Mouse (Mus musculus) lung, embryonic 14.5 days (tissue): ENCODE results near the gene Myrfl. TPM values are rescaled to one million over a fixed set of nuclear protein-coding genes. Genes with fewer than 3 reads are reported as not detected.
A peak's percentile ranks its signal among the peaks of the same experiment; 100 is the strongest.

Experiments
- ATAC-seq: fragments of 200-750 bp; cut with Nextera tagmentation; 2 replicates; pipeline ENCODE4 v1.8.0; 2017; ENCODE audit warnings: mild to moderate bottlenecking, moderate TSS enrichment, moderate library complexity; ENCODE audit not compliant: insufficient read depth
- DNase-seq: peaks from one replicate; pipeline ENCODE4 v3.0.0-alpha.2; 2015
- H3K27ac ChIP-seq: fragments of 300-500 bp; sonication (generic); 2 replicates; pipeline ENCODE4 v1.5.1; 2014; ENCODE audit warnings: low read depth, mild to moderate bottlenecking, moderate library complexity
- H3K27me3 ChIP-seq: fragments of 300-500 bp; sonication (generic); 2 replicates; pipeline ENCODE4 v1.6.1; 2014; ENCODE audit warnings: low read length, control low read depth; ENCODE audit not compliant: insufficient read depth
- H3K36me3 ChIP-seq: fragments of 300-500 bp; sonication (generic); 2 replicates; pipeline ENCODE4 v1.6.1; 2014; ENCODE audit warnings: control low read depth; ENCODE audit not compliant: insufficient read depth
- H3K4me1 ChIP-seq: fragments of 300-500 bp; sonication (generic); 2 replicates; pipeline ENCODE4 v1.6.1; 2014; ENCODE audit warnings: antibody characterized with exemption, control low read depth; ENCODE audit not compliant: insufficient read depth
- H3K4me2 ChIP-seq: fragments of 300-500 bp; sonication (generic); 2 replicates; pipeline ENCODE4 v1.6.1; 2014; ENCODE audit warnings: mild to moderate bottlenecking
- H3K4me3 ChIP-seq: fragments of 300-500 bp; sonication (generic); 2 replicates; pipeline ENCODE4 v1.5.1; 2014; ENCODE audit warnings: low read depth, low read length
- H3K9ac ChIP-seq: fragments of 300-500 bp; sonication (generic); 2 replicates; pipeline ENCODE4 v1.6.1; 2014
- H3K9me3 ChIP-seq: fragments of 300-500 bp; sonication (generic); 2 replicates; pipeline ENCODE4 v1.6.1; 2016; ENCODE audit warnings: low read depth, low read length, control low read depth
- CTCF ChIP-seq: IDR thresholded peaks from 2 replicates; pipeline ENCODE4 v1.5.1; 2016; ENCODE audit warnings: antibody characterized with exemption, low read depth
- WGBS: fragments of 180-500 bp; shearing (Covaris S2); extraction: QIAGEN DNeasy Blood & Tissue Kit; methylation state at CpG from one replicate; pipeline ENCODE4 v1.1.7; 2014; 5-methylcytosine and 5-hydroxymethylcytosine counted together
- polyA plus RNA-seq: library from polyadenylated mRNA; unstranded; fragments of >200 nt; fragmentation: Nextera tagmentation; extraction: Ambion mirVana; gene quantifications from 2 replicates; pipeline ENCODE4 v1.2.1, GENCODE M21; 2014

Gene Myrfl
- polyA plus RNA-seq, 1 experiment from 2014 or later, result not detected

GRCm38 (mm10) chr10:116759816-116760215, 136.9 kb downstream of the Myrfl start:
- Histone ChIP-seq H3K4me1 (no peaks in the 10 kb centered on the region), H3K27ac (no peak overlapping the region), H3K36me3 (no peaks in the 10 kb centered on the region), H3K4me3 (no peak overlapping the region), H3K9me3 (no peaks in the 10 kb centered on the region), H3K4me2 (no peak overlapping the region), H3K9ac (no peak overlapping the region), H3K27me3 (no peaks in the 10 kb centered on the region)
- 82% methylated on average over 4 of the region's 4 CpGs for WGBS
- ATAC-seq (no peak), DNase-seq (no peak)
- no peak for TF ChIP-seq CTCF

GRCm38 (mm10) chr10:116755881-116756581, 140.7 kb downstream of the Myrfl start:
- 43% methylated on average over 10 of the region's 10 CpGs for WGBS
- no peak overlapping the region for H3K4me3 ChIP-seq
- H3K27me3 ChIP-seq, result no peaks in the 10 kb centered on the region
- no peaks in the 10 kb centered on the region for H3K36me3 ChIP-seq
- no peaks in the 10 kb centered on the region for H3K9me3 ChIP-seq
- DNase-seq, result peak; percentile 43
- no peak overlapping the region for H3K9ac ChIP-seq
- no peak overlapping the region for H3K27ac ChIP-seq
- H3K4me1 ChIP-seq, result no peaks in the 10 kb centered on the region
- ATAC-seq, result peak; percentile 41; the same call in 1 of the 2 replicates
- no peak overlapping the region for H3K4me2 ChIP-seq
- TF ChIP-seq CTCF, result no peak

- Histone ChIP-seq H3K4me1 (0 out of 2 replicates have a peak, but pooled peaks cover 2% of the 10 kb centered on the region), H3K27me3 (no peaks in the 10 kb centered on the region), H3K36me3 (no peaks in the 10 kb centered on the region), H3K9ac (no peak overlapping the region), H3K4me2 (no peak overlapping the region), H3K27ac (no peak overlapping the region), H3K4me3 (no peak overlapping the region), H3K9me3 (no peaks in the 10 kb centered on the region)
- no peak for DNase-seq
- 77% methylated on average over 11 of the region's 11 CpGs for WGBS
- ATAC-seq, result no peak
- TF ChIP-seq CTCF, result no peak
Measured at GRCm38 (mm10) chr10:116754940-116755339, 141.8 kb downstream of the Myrfl start.

GRCm38 (mm10) chr10:116750895-116751294, 145.8 kb downstream of the Myrfl start:
- no peaks in the 10 kb centered on the region for H3K27me3 ChIP-seq
- peak overlapping the region; percentile 21; the same call in 1 of the 2 replicates for H3K27ac ChIP-seq
- H3K4me2 ChIP-seq, result peak overlapping the region; percentile 30; the same call in 1 of the 2 replicates
- H3K4me3 ChIP-seq, result no peak overlapping the region
- H3K4me1 ChIP-seq, result 0 out of 2 replicates have a peak, but pooled peaks cover 2% of the 10 kb centered on the region
- no peaks in the 10 kb centered on the region for H3K36me3 ChIP-seq
- peak; percentile 77 for ATAC-seq
- TF ChIP-seq CTCF, result no peak
- 34% methylated on average over 14 of the region's 14 CpGs for WGBS
- H3K9me3 ChIP-seq, result no peaks in the 10 kb centered on the region
- no peak overlapping the region for H3K9ac ChIP-seq
- DNase-seq, result peak; percentile 74

- 63% methylated on average over 6 of the region's 6 CpGs for WGBS
- H3K4me2 ChIP-seq, result no peak overlapping the region
Measured at GRCm38 (mm10) chr10:116750062-116750461, 146.7 kb downstream of the Myrfl start.

GRCm38 (mm10) chr10:116748681-116749080, 148.0 kb downstream of the Myrfl start:
- DNase-seq (no peak), ATAC-seq (no peak)
- Histone ChIP-seq H3K36me3 (no peaks in the 10 kb centered on the region), H3K27ac (no peak overlapping the region), H3K9me3 (no peaks in the 10 kb centered on the region), H3K9ac (no peak overlapping the region), H3K4me3 (no peak overlapping the region), H3K4me1 (0 out of 2 replicates have a peak, but pooled peaks cover 2% of the 10 kb centered on the region), H3K4me2 (no peak overlapping the region), H3K27me3 (no peaks in the 10 kb centered on the region)
- TF ChIP-seq CTCF, result no peak
- WGBS, result 84% methylated on average over 4 of the region's 4 CpGs

More at GRCm38 (mm10) chr10:116750062-116750461, 146.7 kb downstream of the Myrfl start:
- ATAC-seq (no peak), DNase-seq (no peak)
- Histone ChIP-seq H3K27ac (no peak overlapping the region), H3K27me3 (no peaks in the 10 kb centered on the region), H3K36me3 (no peaks in the 10 kb centered on the region), H3K9me3 (no peaks in the 10 kb centered on the region), H3K9ac (no peak overlapping the region), H3K4me1 (0 out of 2 replicates have a peak, but pooled peaks cover 2% of the 10 kb centered on the region), H3K4me3 (no peak overlapping the region)
- TF ChIP-seq CTCF, result no peak

- WGBS, result 61% methylated on average over 10 of the region's 10 CpGs
- H3K4me3 ChIP-seq, result no peak overlapping the region
- no peak for TF ChIP-seq CTCF
Measured at GRCm38 (mm10) chr10:116746281-116747011, 150.3 kb downstream of the Myrfl start.

More at GRCm38 (mm10) chr10:116746281-116747011, 150.3 kb downstream of the Myrfl start:
- 0 out of 2 replicates have a peak, but pooled peaks cover 2% of the 10 kb centered on the region for H3K4me1 ChIP-seq
- ATAC-seq, result no peak
- no peaks in the 10 kb centered on the region for H3K27me3 ChIP-seq
- H3K9ac ChIP-seq, result no peak overlapping the region
- no peaks in the 10 kb centered on the region for H3K9me3 ChIP-seq
- no peaks in the 10 kb centered on the region for H3K36me3 ChIP-seq
- no peak for DNase-seq
- H3K4me2 ChIP-seq, result no peak overlapping the region
- H3K27ac ChIP-seq, result no peak overlapping the region
